Mouse (Mus musculus): ENCODE data around the gene Chrna4. TPM values are rescaled to one million over a fixed set of nuclear protein-coding genes. Genes with fewer than 3 reads are reported as not detected.

Gene Chrna4
- polyA plus RNA-seq, 1 experiment from 2014 or later = 62.4 TPM

DNA sequence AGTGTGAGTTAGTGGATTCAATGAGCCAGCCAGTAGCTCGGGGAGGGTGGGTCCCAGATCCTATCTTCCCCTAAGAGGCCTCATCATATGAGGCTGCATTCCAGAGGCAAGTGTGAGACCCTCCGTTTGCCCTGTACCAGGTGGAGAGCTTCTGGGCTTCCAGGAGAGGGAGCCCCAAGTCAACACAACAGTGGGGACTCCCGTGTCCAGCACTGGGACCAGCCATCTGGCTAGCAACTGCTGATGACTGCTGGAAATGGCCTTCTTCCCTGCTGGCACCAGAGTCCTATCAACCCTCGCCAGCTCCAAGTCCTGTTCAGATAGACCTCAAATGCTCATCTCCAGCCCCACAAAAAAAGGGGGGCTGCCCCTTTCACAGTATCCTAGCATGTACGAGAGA, 10.9 kb downstream of the Chrna4 start:
- Histone ChIP-seq H3K36me3 (ENCODE audit: control insufficient read depth, insufficient read depth, low read length) (no peaks in the 10 kb centered on the region), H3K9ac (replicated peaks; ENCODE audit: low read depth, low read length) (no peak overlapping the region), H3K4me3 (ENCODE audit: low read depth, low read length) (no peak overlapping the region), H3K4me2 (ENCODE audit: low read depth, low read length) (no peak overlapping the region), H3K27me3 (ENCODE audit: control insufficient read depth, insufficient read depth, low read length) (no peaks in the 10 kb centered on the region), H3K27ac (ENCODE audit: low read depth, low read length) (no peak overlapping the region), H3K4me1 (ENCODE audit: control insufficient read depth, insufficient read depth, low read length) (no peaks in the 10 kb centered on the region), H3K9me3 (ENCODE audit: control insufficient read depth, low read length) (no peaks in the 10 kb centered on the region)
- 55% methylated on average over 5 of the region's 5 CpGs for WGBS
- ATAC-seq (ENCODE audit: low read depth) = 0 out of 2 replicates have a peak, but pooled peaks have one; percentile 62

- Histone ChIP-seq H3K4me1 (ENCODE audit: control insufficient read depth, insufficient read depth, low read length) (0 out of 2 replicates have a peak, but pooled peaks cover 3% of the 10 kb centered on the region), H3K4me3 (ENCODE audit: low read depth, low read length) (no peak overlapping the region), H3K9ac (replicated peaks; ENCODE audit: low read depth, low read length) (no peak overlapping the region), H3K27ac (ENCODE audit: low read depth, low read length) (no peak overlapping the region), H3K36me3 (ENCODE audit: control insufficient read depth, insufficient read depth, low read length) (no peaks in the 10 kb centered on the region), H3K27me3 (ENCODE audit: control insufficient read depth, insufficient read depth, low read length) (no peaks in the 10 kb centered on the region), H3K4me2 (ENCODE audit: low read depth, low read length) (no peak overlapping the region), H3K9me3 (ENCODE audit: control insufficient read depth, low read length) (no peaks in the 10 kb centered on the region)
- ATAC-seq (ENCODE audit: low read depth) = no peak
- 83% methylated on average over 11 of the region's 11 CpGs for WGBS
Observed at GRCm38 (mm10) chr2:181031406-181031934, 11.9 kb downstream of the Chrna4 start.

DNA sequence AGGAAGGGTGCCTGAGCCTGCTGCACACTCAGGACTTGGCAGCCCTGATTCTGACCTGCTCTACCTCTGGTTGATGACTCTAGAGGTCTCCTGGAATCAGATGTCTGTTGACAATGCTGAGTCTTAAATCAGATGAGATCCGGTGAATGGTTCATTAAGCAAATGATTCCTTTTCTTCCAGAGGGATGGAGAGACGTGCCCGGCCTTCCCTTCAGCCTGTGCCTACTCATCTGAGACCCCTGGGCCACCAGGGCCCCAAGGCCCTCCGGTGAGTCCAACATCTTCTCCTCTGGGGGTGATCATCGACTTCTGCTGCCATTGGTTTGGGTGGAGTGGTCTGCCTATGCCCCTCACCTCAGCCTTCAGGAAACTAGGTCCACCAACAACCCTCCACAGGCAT, 35.0 kb downstream of the Chrna4 start:
- Histone ChIP-seq H3K9ac (replicated peaks; ENCODE audit: low read depth, low read length) (no peak overlapping the region), H3K4me1 (ENCODE audit: control insufficient read depth, insufficient read depth, low read length) (no peaks in the 10 kb centered on the region), H3K4me3 (ENCODE audit: low read depth, low read length) (no peak overlapping the region), H3K4me2 (ENCODE audit: low read depth, low read length) (no peak overlapping the region), H3K9me3 (ENCODE audit: control insufficient read depth, low read length) (no peaks in the 10 kb centered on the region), H3K36me3 (ENCODE audit: control insufficient read depth, insufficient read depth, low read length) (no peaks in the 10 kb centered on the region), H3K27me3 (ENCODE audit: control insufficient read depth, insufficient read depth, low read length) (no peaks in the 10 kb centered on the region), H3K27ac (ENCODE audit: low read depth, low read length) (no peak overlapping the region)
- WGBS = 45% methylated on average over 5 of the region's 5 CpGs
- ATAC-seq (ENCODE audit: low read depth) = no peak

DNA sequence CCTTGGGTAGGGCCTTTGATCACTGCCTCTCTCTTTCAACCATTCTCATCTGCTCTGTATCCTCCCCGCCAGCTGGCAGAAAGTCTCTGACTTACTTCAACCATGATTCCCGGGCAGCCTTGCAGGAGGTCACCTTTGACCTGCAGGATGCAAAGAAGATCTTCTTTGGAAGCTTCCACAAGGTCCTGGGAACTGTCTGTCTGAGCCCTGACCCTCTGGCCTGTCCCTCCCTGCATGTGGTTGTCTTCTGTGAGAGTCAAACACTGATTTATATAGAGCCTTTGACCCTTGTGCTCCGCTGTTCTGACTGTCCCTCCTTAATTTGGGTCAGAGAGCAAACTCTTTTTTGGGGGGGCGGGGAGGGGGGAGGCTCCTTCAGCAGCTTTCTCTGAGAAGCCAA, 36.3 kb downstream of the Chrna4 start:
- H3K9ac ChIP-seq (replicated peaks; ENCODE audit: low read depth, low read length) = no peak overlapping the region
- 21% methylated on average over 4 of the region's 4 CpGs for WGBS
- no peaks in the 10 kb centered on the region for H3K36me3 ChIP-seq (ENCODE audit: control insufficient read depth, insufficient read depth, low read length)
- no peaks in the 10 kb centered on the region for H3K9me3 ChIP-seq (ENCODE audit: control insufficient read depth, low read length)
- H3K27me3 ChIP-seq (ENCODE audit: control insufficient read depth, insufficient read depth, low read length) = no peaks in the 10 kb centered on the region
- H3K27ac ChIP-seq (ENCODE audit: low read depth, low read length) = no peak overlapping the region
- no peak overlapping the region for H3K4me2 ChIP-seq (ENCODE audit: low read depth, low read length)
- no peaks in the 10 kb centered on the region for H3K4me1 ChIP-seq (ENCODE audit: control insufficient read depth, insufficient read depth, low read length)
- no peak for ATAC-seq (ENCODE audit: low read depth)
- no peak overlapping the region for H3K4me3 ChIP-seq (ENCODE audit: low read depth, low read length)

GRCm38 (mm10) chr2:180996905-180997304, 46.4 kb downstream of the Chrna4 start:
- no peak for ATAC-seq (ENCODE audit: low read depth)
- Histone ChIP-seq H3K4me2 (ENCODE audit: low read depth, low read length) (no peak overlapping the region), H3K27me3 (ENCODE audit: control insufficient read depth, insufficient read depth, low read length) (no peaks in the 10 kb centered on the region), H3K27ac (ENCODE audit: low read depth, low read length) (no peak overlapping the region), H3K9me3 (ENCODE audit: control insufficient read depth, low read length) (no peaks in the 10 kb centered on the region), H3K36me3 (ENCODE audit: control insufficient read depth, insufficient read depth, low read length) (no peaks in the 10 kb centered on the region), H3K9ac (replicated peaks; ENCODE audit: low read depth, low read length) (no peak overlapping the region; the same call in 1 of the 2 replicates), H3K4me1 (ENCODE audit: control insufficient read depth, insufficient read depth, low read length) (no peaks in the 10 kb centered on the region), H3K4me3 (ENCODE audit: low read depth, low read length) (no peak overlapping the region)
- WGBS = 55% methylated on average over 3 of the region's 3 CpGs

- ATAC-seq (ENCODE audit: low read depth) = peak; percentile 55
- H3K27me3 ChIP-seq (ENCODE audit: control insufficient read depth, insufficient read depth, low read length) = no peaks in the 10 kb centered on the region
- no peak overlapping the region for H3K4me3 ChIP-seq (ENCODE audit: low read depth, low read length)
- 18% methylated on average over 5 of the region's 5 CpGs for WGBS
- H3K27ac ChIP-seq (ENCODE audit: low read depth, low read length) = no peak overlapping the region
- no peaks in the 10 kb centered on the region for H3K9me3 ChIP-seq (ENCODE audit: control insufficient read depth, low read length)
- no peak overlapping the region; the same call in 1 of the 2 replicates for H3K9ac ChIP-seq (replicated peaks; ENCODE audit: low read depth, low read length)
- no peak overlapping the region for H3K4me2 ChIP-seq (ENCODE audit: low read depth, low read length)
- no peaks in the 10 kb centered on the region for H3K4me1 ChIP-seq (ENCODE audit: control insufficient read depth, insufficient read depth, low read length)
- no peaks in the 10 kb centered on the region for H3K36me3 ChIP-seq (ENCODE audit: control insufficient read depth, insufficient read depth, low read length)
Observed at GRCm38 (mm10) chr2:180996436-180996835, 46.9 kb downstream of the Chrna4 start.

DNA sequence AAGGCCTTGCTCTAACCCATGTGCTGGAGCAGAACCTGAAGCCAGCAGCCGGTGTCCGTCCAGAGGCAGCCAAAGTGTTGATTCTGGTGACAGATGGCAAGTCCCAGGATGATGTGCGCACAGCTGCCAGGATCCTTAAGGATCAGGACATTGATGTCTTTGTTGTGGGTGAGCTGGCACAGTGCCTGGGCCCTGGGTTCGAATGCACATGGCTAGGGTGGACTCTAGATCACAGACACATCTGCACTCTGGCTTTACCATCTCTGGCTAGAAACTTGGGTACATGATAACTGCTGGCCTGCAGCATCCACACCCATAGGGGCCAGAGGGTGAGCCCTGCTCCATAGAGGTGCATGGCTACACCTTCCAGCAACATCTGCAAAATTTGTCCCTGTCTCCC, 47.9 kb downstream of the Chrna4 start:
- Histone ChIP-seq H3K4me1 (ENCODE audit: control insufficient read depth, insufficient read depth, low read length) (no peaks in the 10 kb centered on the region), H3K27ac (ENCODE audit: low read depth, low read length) (no peak overlapping the region), H3K36me3 (ENCODE audit: control insufficient read depth, insufficient read depth, low read length) (no peaks in the 10 kb centered on the region), H3K9ac (replicated peaks; ENCODE audit: low read depth, low read length) (no peak overlapping the region), H3K4me2 (ENCODE audit: low read depth, low read length) (no peak overlapping the region), H3K9me3 (ENCODE audit: control insufficient read depth, low read length) (no peaks in the 10 kb centered on the region), H3K27me3 (ENCODE audit: control insufficient read depth, insufficient read depth, low read length) (no peaks in the 10 kb centered on the region), H3K4me3 (ENCODE audit: low read depth, low read length) (no peak overlapping the region)
- no peak for ATAC-seq (ENCODE audit: low read depth)
- 75% methylated on average over 4 of the region's 4 CpGs for WGBS

DNA sequence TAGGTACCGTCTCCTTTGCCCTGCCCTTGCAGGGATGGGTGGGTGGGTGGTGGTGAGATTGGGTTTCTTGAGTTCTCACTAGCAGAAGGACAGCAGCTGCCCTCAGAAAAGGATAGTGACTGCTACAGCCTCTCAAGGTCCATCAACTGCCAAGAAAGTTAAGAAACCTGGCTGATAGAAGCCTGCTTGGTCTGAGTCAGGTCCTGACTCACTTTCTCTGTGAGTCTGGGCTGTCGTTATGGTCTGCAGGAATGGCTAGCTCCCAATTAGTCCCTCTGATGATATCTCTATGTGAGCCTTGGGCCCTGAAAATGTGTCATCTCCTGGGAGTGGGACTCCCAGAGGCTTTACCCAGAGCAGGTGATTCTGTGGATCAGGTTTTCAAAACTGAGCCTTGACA, 49.0 kb downstream of the Chrna4 start:
- Histone ChIP-seq H3K9me3 (ENCODE audit: control insufficient read depth, low read length) (no peaks in the 10 kb centered on the region), H3K27me3 (ENCODE audit: control insufficient read depth, insufficient read depth, low read length) (no peaks in the 10 kb centered on the region), H3K27ac (ENCODE audit: low read depth, low read length) (no peak overlapping the region), H3K4me2 (ENCODE audit: low read depth, low read length) (no peak overlapping the region), H3K9ac (replicated peaks; ENCODE audit: low read depth, low read length) (no peak overlapping the region), H3K4me1 (ENCODE audit: control insufficient read depth, insufficient read depth, low read length) (no peaks in the 10 kb centered on the region), H3K4me3 (ENCODE audit: low read depth, low read length) (no peak overlapping the region), H3K36me3 (ENCODE audit: control insufficient read depth, insufficient read depth, low read length) (no peaks in the 10 kb centered on the region)
- ATAC-seq (ENCODE audit: low read depth) = no peak
- WGBS = 65% methylated on average over 2 of the region's 2 CpGs

- no peak overlapping the region for H3K4me2 ChIP-seq (ENCODE audit: low read depth, low read length)
- no peak overlapping the region for H3K27ac ChIP-seq (ENCODE audit: low read depth, low read length)
- H3K36me3 ChIP-seq (ENCODE audit: control insufficient read depth, insufficient read depth, low read length) = no peaks in the 10 kb centered on the region
- ATAC-seq (ENCODE audit: low read depth) = no peak
- 55% methylated on average over 4 of the region's 4 CpGs for WGBS
- H3K4me1 ChIP-seq (ENCODE audit: control insufficient read depth, insufficient read depth, low read length) = 0 out of 2 replicates have a peak, but pooled peaks cover 5% of the 10 kb centered on the region
- no peak overlapping the region for H3K4me3 ChIP-seq (ENCODE audit: low read depth, low read length)
- no peaks in the 10 kb centered on the region for H3K9me3 ChIP-seq (ENCODE audit: control insufficient read depth, low read length)
- H3K27me3 ChIP-seq (ENCODE audit: control insufficient read depth, insufficient read depth, low read length) = no peaks in the 10 kb centered on the region
- H3K9ac ChIP-seq (replicated peaks; ENCODE audit: low read depth, low read length) = no peak overlapping the region
Observed at GRCm38 (mm10) chr2:180990347-180990746, 53.0 kb downstream of the Chrna4 start.
